Mouse (Mus musculus): ENCODE measurements around the gene Zfp704. TPM values are rescaled to one million over a fixed set of nuclear protein-coding genes. Genes with fewer than 3 reads are reported as not detected.

The Zfp704 gene
- 12.5 and 13.9 TPM in 2 replicates for polyA plus RNA-seq (2015; fragmentation: Nextera tagmentation; extraction: Ambion mirVana)

DNA sequence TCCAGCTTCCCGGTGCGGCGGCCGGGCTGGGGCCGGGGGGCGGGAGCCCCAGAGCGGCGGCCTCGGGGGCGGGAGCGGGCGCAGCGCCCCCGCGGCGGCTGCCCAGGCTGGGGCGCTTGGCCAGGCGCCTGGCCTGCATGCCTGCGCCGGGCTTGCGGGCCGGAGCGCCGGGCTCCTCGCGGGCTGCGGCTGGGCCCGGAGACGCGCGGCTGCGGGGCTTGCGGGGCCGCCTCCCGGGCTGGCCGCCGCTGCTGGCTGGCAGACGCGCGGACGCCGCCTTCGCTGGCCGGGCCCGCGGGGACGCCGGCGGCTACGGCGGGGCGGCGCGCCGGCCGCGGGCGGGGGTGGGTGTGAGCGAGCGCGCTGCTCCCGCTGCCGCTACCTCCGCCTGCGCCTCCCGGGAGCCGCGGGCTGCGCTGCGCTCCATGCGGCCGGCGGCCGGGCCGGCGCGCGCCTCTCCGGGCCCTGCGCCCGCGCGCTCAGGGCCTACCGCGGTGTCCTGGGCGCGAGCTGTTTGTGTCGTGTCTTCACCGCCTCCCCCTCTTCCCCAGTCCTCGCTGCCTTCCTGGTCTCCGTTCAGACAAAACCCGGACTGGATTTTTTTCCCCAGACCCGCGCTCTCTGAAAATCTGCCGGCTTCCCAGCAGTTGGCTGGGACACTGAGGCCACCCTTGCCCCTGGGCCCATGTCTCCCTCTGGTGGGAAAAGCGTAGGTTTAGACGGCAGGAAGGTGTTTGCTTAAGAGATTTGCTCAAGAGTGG lies at the start of gene Zfp704:
Gene Zfp704 (minus strand): TSS at position 505 of the 761 bp plus-strand sequence.

Data from neural tube, postnatal 0 days (tissue).